Mouse (Mus musculus) layer of hippocampus, adult 2 months (tissue): ENCODE data around the gene Limk1. TPM values are rescaled to one million over a fixed set of nuclear protein-coding genes. Genes with fewer than 3 reads are reported as not detected.
"Not testable (repeated sequence)": the region's sequence is repeated elsewhere in the genome, so short reads cannot be mapped to it uniquely, and the experiment has no call there.

Experiments used
- DNase-seq, 2 experiments: peaks; one replicate each; pipeline ENCODE4 v3.0.0; 2022; ENCODE audit warnings: low spot score in 2 of 2
- H3K27ac ChIP-seq: fragments of 200-600 bp; 2 replicates; pipeline ENCODE4 v1.8.1; 2022
- H3K4me3 ChIP-seq: fragments of 200-600 bp; 2 replicates; pipeline ENCODE4 v1.8.1; 2022; ENCODE audit warnings: mild to moderate bottlenecking
- CTCF ChIP-seq: fragments of 200-600 bp; conservative IDR thresholded peaks from 2 replicates; pipeline ENCODE4 v1.8.1; 2022; ENCODE audit warnings: antibody characterized with exemption, mild to moderate bottlenecking, moderate library complexity
- total RNA-seq, 2 experiments: library from RNA; stranded (reverse); gene quantifications; 2 replicates each; pipeline ENCODE4 v1.2.3; 2021

The Limk1 gene
- total RNA-seq, 2 experiments from 2014 or later: 39.9 to 40.5 TPM

DNA sequence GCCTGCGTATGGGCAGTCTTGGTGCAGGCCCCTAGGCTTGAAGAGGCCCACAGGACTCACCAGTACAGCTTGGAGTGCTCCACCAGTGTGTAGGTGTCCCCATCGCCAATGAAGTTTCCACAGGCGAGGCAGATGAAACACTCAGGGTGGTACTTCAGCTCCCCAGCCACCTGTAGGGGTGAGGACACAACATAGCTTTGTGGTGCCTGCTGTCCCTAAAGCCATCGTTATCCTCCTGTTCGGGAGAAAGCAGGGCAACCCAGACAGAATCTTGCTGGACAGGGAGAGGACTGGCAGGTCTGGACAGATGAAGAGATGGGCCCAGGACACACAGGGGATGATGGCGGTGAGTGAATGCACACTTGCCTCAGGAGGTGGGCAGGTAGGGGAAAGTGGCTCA is 15.8 kb downstream of the Limk1 start:
- Histone ChIP-seq H3K27ac (no peak overlapping the region), H3K4me3 (no peak overlapping the region)
- no peak for DNase-seq
- TF ChIP-seq CTCF: no peak

DNA sequence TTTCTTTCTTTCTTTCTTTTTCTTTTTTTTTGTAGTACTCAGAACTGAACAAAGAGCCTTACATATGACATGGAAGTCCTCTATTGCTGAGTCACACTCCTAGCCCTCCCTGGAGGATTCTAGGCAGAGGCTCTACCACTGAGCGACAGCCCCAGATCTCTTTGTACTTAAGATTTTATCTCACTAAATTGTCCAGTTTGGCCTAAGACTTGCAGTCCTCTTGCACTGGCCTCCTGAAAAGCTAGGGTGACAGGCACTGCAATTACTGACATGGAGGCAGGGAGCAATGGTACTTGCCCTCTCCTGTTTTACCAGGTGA is 16.2 kb downstream of the Limk1 start:
- DNase-seq: no peak
- H3K4me3 ChIP-seq: no peak overlapping the region
- H3K27ac ChIP-seq: no peak overlapping the region
- no peak for TF ChIP-seq CTCF

DNA sequence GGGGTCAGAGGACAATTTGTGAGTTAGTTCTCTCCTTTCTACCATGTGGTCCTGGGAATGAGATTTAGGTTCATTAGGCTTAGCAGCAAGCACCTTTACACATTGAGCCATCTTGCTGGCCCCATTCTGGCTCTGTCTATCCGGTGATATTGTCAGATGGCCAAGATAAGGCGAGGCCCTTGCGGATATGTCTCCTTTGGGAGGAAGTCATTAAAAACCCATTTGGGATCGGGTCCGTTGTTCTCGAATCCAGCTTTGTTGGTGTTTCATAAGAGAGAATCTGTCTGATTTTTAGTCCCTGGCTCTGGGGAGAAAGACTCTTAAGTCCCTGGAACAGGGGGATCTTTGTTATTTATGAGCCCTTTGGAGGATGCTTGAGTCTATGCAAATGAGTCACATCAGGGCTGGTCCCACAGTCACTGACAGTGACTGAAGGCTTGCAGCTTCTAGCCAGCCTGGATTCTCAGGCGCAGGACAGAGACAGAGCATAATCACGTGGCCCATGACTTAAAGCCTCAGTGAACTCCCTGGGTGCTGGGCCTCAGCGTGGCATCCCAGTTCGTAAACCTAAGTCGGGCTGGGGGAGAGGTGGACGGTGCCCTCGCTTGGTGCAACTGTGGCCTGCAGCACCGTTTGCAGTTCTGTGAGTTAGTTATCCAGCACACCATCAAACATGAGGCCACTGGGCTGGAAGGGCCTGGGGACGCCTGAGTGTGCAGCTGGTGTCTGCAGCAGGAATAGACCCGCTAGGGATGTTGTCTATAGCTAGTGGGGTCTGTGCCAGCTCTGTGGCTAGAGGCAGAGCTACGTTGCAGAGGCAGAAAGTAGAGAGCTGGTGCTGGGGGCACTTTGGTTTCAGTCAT is 16.8 kb downstream of the Limk1 start:
- no peak for TF ChIP-seq CTCF
- H3K4me3 ChIP-seq: no peak overlapping the region
- H3K27ac ChIP-seq: no peak overlapping the region
- no peak for DNase-seq

GRCm38 (mm10) chr5:134669001-134669708 is 19.2 kb downstream of the Limk1 start:
- no peak for DNase-seq
- no peak overlapping the region for H3K27ac ChIP-seq
- TF ChIP-seq CTCF: peak; percentile 26; the same call in 1 of the 2 replicates
- no peak overlapping the region for H3K4me3 ChIP-seq

GRCm38 (mm10) chr5:134668495-134668894 is 19.9 kb downstream of the Limk1 start:
- TF ChIP-seq CTCF: peak; percentile 72
- Histone ChIP-seq H3K27ac (no peak overlapping the region), H3K4me3 (no peak overlapping the region)
- DNase-seq: no peak

DNA sequence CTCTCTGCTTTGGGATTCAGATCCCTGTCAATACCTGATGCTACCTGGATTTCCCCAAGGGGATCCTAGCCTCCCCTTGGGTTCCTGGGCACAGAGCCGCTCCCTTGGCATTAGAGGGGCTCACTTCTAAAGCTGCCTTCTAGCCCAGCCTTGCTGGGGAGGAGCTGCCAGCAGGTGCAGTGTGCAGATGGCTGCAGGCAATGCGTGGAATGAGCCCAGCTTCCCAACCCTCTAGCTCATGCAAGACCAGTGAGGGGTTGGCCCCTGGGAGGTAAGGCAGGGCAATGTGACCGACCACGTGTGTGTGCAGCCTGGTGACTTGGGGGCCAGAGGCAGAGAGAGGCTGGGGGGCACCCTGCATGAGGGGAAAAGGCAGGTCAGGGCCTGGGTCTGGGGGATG is 31.7 kb downstream of the Limk1 start:
- Histone ChIP-seq H3K27ac (no peak overlapping the region), H3K4me3 (no peak overlapping the region)
- TF ChIP-seq CTCF: no peak
- no peak for DNase-seq

DNA sequence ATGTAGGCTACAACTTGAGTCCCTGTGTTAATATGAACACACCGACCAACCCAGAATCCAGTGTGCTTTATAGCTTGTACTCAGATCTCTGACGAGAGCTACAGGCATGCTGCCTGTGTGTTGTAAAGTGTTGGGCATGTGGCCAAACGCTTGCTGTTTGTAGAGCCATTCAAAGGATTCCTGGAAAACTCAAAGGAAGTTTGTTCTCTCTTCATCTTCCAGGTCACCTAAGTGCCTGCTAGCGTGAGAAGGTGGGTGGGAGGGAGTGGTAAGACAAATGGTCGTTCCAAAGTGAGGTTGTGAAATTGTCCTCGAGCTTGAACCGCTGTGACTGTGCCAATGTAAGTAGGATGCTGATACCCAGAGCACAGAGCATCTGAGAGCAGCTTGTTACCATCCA is 36.4 kb downstream of the Limk1 start:
- H3K27ac ChIP-seq: no peak overlapping the region
- TF ChIP-seq CTCF: no peak
- H3K4me3 ChIP-seq: no peak overlapping the region
- DNase-seq: no peak

GRCm38 (mm10) chr5:134650926-134651325 is 37.5 kb downstream of the Limk1 start:
- TF ChIP-seq CTCF: peak; percentile 74
- Histone ChIP-seq H3K27ac (no peak overlapping the region), H3K4me3 (no peak overlapping the region)
- peak in 1 of 2 experiments; percentile 49 for DNase-seq

DNA sequence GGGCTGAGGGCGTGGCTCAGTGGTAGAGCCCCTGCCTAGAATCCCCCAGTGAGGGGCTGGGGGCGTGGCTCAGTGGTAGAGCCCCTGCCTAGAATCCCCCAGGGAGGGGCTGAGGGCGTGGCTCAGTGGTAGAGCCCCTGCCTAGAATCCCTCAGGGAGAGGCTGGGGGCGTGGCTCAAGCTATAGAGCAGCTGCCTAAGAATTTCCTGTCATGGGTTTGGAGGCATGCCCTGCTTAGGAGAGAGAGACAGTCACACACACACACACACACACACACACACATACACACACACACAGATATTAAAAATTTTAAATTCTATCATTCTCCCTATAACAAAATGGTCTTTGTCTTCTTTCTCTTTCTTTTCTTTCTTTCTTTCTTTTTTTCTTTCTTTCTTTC is 39.4 kb downstream of the Limk1 start:
- H3K27ac ChIP-seq, H3K4me3 ChIP-seq, DNase-seq: not testable (repeated sequence)

- no peak for TF ChIP-seq CTCF
- Histone ChIP-seq H3K27ac (no peak overlapping the region), H3K4me3 (no peak overlapping the region)
- no peak for DNase-seq
These were observed 41.0 kb downstream of the Limk1 start for GRCm38 (mm10) chr5:134647394-134647793.

- H3K27ac ChIP-seq: no peak overlapping the region
- no peak overlapping the region for H3K4me3 ChIP-seq
- TF ChIP-seq CTCF: peak; percentile 31
- no peak for DNase-seq
These were observed 41.9 kb downstream of the Limk1 start for GRCm38 (mm10) chr5:134646461-134646860.

DNA sequence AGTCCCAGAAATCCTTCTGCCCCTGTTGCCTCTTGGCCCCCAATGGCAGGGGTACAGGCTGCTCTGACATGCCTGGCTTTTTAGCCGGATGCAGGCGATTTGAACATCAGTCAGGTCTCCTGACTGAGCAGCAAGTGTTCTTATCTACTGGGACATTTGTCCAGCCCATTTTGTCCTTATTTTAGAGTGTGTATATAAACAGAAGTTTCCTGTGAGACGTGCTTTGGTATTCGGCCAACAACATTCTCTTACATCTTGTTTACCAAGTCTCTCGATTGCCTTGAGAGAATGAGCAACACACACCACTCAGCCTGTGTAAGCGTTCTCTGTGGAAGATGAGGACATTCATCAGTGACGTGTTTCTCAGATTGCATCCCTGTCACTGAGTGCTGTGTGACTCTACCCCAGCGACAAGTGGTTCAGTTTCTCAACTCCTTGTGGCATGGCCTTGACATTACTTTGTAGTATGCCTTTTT is 43.7 kb downstream of the Limk1 start:
- Histone ChIP-seq H3K27ac (peak overlapping the region; percentile 65; the same call in 1 of the 2 replicates), H3K4me3 (no peak overlapping the region)
- no peak for DNase-seq
- TF ChIP-seq CTCF: no peak

GRCm38 (mm10) chr5:134644121-134644520 is 44.3 kb downstream of the Limk1 start:
- peak overlapping the region; percentile 65; the same call in 1 of the 2 replicates for H3K27ac ChIP-seq

DNA sequence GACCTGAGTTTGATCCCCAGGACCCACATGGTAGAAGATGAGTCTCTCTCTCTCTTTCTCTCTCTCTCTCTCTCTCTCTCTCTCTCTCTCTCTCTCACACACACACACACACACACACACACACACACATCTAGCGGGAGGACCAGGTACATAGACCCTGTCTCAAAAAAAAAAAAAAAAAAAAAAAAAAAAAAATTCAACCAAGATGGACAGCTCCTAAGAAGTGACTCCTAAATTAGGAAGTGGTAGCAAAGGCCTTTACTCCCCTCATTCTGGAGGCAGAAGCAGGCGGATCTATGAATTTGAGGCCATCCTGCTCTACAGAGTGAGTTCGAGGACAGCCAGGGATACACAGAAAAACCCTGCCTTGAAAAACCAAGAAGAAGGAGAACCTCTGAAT is 48.0 kb downstream of the Limk1 start:
- Histone ChIP-seq H3K4me3 (no peak overlapping the region), H3K27ac (no peak overlapping the region)
- no peak for DNase-seq
- no peak for TF ChIP-seq CTCF

More at GRCm38 (mm10) chr5:134644121-134644520, 44.3 kb downstream of the Limk1 start:
- DNase-seq: no peak
- peak; percentile 27; the same call in 1 of the 2 replicates for TF ChIP-seq CTCF
- no peak overlapping the region for H3K4me3 ChIP-seq
